Mouse (Mus musculus) layer of hippocampus, adult 8-10 months (tissue): ENCODE results near the gene Clec4g. TPM values are rescaled to one million over a fixed set of nuclear protein-coding genes. Genes with fewer than 3 reads are reported as not detected.

ENCODE experiments used
- DNase-seq, 2 experiments: peaks; one replicate each; pipeline ENCODE4 v3.0.0; 2022; ENCODE audit warnings: low spot score in 2 of 2
- total RNA-seq, 4 experiments: library from RNA; stranded (reverse); gene quantifications; 2 replicates each; pipeline ENCODE4 v1.2.4; 2022

Clec4g gene
- total RNA-seq, 4 experiments from 2014 or later = not detected

GRCm38 (mm10) chr8:3679236-3679635 lies 41.2 kb downstream of the Clec4g start:
- DNase-seq = no peak

DNA sequence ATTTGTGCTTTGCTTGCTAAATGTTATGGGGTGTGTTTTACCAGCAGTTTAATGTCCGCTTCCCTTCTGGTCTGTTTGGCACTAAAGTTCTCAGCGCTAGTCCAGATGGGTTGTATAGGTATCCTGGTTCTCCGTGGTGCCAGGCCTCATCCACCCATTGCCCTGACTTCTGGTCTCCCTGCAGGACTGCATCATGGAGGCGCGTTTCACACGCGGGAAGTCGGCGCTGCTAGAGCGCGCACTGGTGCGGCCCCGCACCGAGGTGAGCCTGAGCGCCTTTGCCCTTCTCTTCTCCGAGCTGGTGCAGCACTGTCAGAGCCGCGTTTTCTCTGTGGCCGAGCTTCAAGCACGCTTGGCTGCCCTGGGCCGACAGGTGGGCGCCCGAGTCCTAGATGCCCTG lies 41.6 kb downstream of the Clec4g start:
- no peak for DNase-seq

DNA sequence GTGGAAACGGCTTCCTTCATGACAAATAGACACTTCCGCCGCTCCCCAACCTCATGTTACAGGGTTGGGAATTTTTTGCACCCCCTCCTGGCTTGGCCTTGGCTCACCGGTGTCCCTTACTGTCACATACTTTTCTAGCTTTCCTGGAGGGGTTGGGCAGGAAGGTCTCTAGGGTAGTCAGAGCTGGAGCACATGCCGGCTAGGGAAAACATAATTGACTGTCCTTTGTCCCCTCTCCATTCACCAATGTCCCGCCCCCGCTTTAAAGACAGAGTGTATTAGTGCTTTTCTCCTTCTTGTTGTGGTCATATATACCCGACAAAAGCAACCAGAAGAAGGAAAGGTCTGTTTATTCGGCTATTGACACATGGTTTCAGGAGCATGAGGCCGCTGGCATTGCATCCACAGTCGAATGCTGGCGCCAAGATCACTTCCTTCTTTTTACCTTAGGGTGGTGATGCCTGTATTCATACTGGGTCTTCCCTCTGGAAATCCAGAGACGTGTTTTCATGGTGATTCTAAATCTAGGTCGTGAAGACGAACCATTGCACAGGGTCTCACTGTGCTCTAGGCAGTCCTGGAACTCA lies 43.4 kb downstream of the Clec4g start:
- no peak for DNase-seq

DNA sequence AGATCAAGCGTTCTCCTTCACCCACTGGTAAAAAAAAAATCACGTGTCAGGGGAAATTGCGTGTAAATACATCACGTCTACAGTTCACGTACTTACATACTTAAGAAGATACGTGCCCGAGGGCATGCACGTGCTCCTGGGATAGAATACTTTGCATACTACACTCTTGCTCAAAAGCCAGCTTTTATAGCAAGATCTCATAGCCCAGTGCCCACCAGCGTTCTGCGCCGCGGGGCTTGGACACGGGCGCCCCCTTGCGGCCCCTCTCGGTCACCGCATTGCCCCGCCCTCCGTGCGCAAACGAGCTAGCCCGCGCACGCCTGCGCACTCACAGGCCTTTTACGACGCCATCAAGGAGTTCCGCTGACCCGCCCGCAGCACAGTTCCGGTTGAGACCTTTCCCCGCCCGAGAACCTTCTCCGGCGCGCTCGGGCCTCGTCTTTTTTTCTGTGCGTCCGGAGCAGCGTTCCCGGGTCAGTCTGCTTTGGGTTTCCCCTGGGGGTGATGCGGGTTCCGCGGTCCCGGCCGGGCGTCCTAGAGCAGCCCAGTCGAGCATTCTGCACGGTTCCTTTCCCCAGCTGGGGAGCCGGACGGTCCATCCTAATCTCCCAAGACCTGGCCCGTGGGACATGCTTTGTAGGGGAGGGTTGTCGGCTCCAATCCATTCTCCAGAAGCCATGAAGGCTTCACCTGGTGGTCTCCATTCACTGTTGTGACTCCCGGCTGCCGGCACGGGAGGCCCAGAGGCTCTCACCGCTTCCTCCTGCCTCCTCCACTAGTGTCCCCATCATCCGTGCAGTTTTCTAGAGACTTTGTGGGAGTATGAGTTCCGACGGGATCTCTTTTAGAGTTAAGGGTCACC lies 44.1 kb downstream of the Clec4g start, which contains the start of gene Trappc5:
Gene Trappc5, plus strand, starts transcription at position 169 of the 862 bp plus-strand sequence.
- peak; percentile 90 to 95 for DNase-seq

DNA sequence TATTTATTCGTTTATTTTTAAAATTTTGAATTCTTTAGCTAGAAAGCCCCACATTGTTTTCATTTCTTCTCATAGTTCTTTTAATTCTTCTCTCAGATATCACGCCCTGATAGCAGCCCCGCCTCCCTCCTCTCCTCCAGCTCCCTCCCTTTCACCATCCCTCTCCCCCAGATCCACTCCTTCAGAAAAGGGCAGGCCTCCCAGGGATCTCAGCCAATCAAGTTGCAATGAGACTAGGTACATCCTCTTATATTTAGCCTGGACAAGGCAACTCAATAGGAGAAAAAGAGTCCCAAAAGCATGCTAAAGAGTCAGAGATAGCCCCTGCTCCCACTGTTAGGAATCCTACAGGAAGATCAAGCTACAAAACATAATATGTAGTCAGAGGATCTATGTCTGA lies 45.8 kb downstream of the Clec4g start:
- DNase-seq = no peak

DNA sequence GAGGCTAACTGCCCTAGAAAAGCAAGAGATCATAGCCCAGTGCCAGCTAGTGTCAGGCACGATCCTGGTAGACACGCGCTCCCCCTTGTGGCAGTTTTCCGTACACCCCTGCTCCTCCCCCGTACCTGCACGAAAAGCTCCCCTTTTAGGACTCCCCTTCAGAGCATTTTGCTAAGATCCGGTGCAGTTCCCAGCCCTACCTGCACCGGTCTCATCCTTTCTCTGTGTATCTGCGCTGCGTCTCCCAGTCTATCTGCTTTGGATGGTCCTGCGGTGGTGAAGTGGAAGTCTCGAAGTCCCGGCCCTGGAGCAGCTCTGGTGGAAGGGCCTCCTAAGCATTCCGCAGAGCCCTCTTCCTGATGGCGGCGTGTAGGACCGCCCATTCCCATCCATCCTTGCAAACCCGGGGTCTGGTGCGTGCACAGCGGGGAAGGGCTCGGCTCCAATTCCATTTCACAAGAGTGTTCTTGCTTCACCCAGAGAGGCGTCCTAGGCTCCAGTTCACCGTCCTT lies 48.4 kb downstream of the Clec4g start, which contains the start of gene Fcor:
Gene Fcor, minus strand, starts transcription at position 383 of the 512 bp plus-strand sequence.
- peak; percentile 86 to 92 for DNase-seq

DNA sequence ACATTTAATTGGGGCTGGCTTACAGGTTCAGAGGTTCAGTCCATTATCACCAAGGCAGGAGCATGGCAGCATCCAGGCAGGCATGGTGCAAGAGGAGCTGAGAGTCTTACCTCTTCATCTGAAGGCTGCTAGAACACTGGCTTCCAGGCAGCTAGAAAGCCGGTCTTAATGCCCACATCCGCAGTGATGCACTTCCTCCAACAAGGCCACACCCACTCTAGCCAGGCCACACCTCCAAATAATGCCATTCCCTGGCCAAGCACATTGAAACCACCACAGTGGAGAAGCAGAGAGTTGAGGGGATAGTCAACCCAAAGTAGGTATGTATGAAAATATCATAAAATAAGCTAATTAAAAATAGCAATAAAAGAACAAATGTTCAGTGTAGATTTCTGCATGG lies 50.1 kb downstream of the Clec4g start:
- no peak for DNase-seq

GRCm38 (mm10) chr8:3665507-3665906 lies 54.9 kb downstream of the Clec4g start, which contains the start of gene Mcemp1:
Mcemp1 (plus strand) TSS chr8:3665754.
- DNase-seq = no peak

DNA sequence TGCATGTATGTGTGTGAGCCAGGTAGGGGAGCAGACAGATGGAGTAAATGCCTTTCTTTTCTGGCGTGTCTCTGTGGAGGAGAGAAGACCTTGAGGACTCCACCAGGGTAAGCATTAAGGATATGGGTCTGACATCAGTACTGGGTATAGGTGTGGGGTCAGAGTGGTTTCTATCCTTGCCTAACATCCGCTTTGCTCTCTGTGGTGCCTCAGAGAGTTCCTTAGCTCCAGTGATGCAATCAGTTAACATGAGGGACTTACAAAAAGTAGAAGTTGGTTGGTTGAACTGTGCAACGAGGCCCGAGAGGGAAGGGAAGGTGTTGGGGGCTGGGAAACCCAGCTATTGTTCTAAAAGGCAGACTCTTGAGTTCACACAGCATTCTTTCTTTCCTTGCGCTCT lies 56.0 kb downstream of the Clec4g start:
- DNase-seq = no peak

DNA sequence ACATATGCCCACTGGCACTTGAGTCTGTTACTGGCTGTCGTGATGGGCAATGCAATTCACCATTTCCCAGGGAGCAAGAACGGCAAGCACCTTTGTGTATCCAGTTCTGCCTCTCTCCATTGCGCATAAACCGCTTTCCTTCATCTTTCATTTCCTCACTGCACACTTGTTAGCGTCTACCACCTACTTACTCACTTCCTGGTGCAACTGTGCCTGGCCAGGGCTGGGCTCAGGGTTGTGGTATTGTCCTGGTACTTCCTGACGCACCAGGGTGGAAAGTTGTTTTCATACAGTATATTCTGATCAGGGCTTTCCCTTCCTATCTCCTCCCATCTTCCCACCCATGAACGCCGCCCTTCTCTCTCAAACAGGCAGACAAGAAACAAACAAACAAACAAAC lies 59.6 kb downstream of the Clec4g start:
- no peak for DNase-seq

Other genes starting within 250 kb of the Clec4g start
- under 1 TPM in 2 of 4 experiments, not detected in 2; 0.49 to 0.52 TPM for gene Tex45, start 249.8 kb downstream of the Clec4g start, total RNA-seq
- 10 to 100 TPM; 27.6 to 32.1 (median 28.0) TPM for gene Zfp358, start 227.5 kb downstream of the Clec4g start, total RNA-seq
- gene Mcoln1, start 220.2 kb downstream of the Clec4g start, total RNA-seq = 10 to 100 TPM; 83.5 to 97.9 (median 89.6) TPM
- gene Pnpla6, start 205.3 kb downstream of the Clec4g start, total RNA-seq = 100 to 1,000 TPM in 1 of 4 experiments, 10 to 100 TPM in 3; 66.7 to 102 (median 88.9) TPM
- under 1 TPM in 1 of 4 experiments, not detected in 3; 0.56 TPM for gene C330021F23Rik, start 152.7 kb downstream of the Clec4g start, total RNA-seq
- gene Camsap3, start 133.4 kb downstream of the Clec4g start, total RNA-seq = 10 to 100 TPM; 31.9 to 34.0 (median 32.6) TPM
- 10 to 100 TPM; 39.1 to 45.9 (median 41.4) TPM for gene Xab2, start 99.3 kb downstream of the Clec4g start, total RNA-seq
- 100 to 1,000 TPM in 1 of 4 experiments, 10 to 100 TPM in 3; 42.2 to 100 (median 80.9) TPM for gene Pet100, start 99.1 kb downstream of the Clec4g start, total RNA-seq
- not detected for gene Pcp2, start 95.1 kb downstream of the Clec4g start, total RNA-seq
- gene Stxbp2, start 89.7 kb downstream of the Clec4g start, total RNA-seq = 10 to 100 TPM; 59.8 to 87.1 (median 69.4) TPM
- gene Retn, start 64.9 kb downstream of the Clec4g start, total RNA-seq = 1 to 10 TPM in 1 of 4 experiments, under 1 TPM in 3; 0.61 to 1.3 (median 0.75) TPM
- gene Mcemp1, start 54.9 kb downstream of the Clec4g start, total RNA-seq = under 1 TPM in 2 of 4 experiments, not detected in 2; 0.25 to 0.31 TPM
- gene Fcor, start 48.3 kb downstream of the Clec4g start, total RNA-seq = 10 to 100 TPM in 3 of 4 experiments, 1 to 10 TPM in 1; 9.9 to 18.1 (median 14.7) TPM
- 10 to 100 TPM; 26.3 to 31.4 (median 28.6) TPM for gene Trappc5, start 44.4 kb downstream of the Clec4g start, total RNA-seq
- gene Fcer2a, start 26.5 kb downstream of the Clec4g start, total RNA-seq = not detected
- gene Cd209a, start 28.3 kb upstream of the Clec4g start, total RNA-seq = 1 to 10 TPM in 1 of 4 experiments, under 1 TPM in 1, not detected in 2; 0.34 to 1.1 TPM
- not detected for gene Cd209e, start 133.7 kb upstream of the Clec4g start, total RNA-seq
- gene Cd209d, start 157.9 kb upstream of the Clec4g start, total RNA-seq = not detected
- gene Cd209b, start 206.2 kb upstream of the Clec4g start, total RNA-seq = 1 to 10 TPM in 1 of 4 experiments, under 1 TPM in 3; 0.33 to 1.2 (median 0.62) TPM
- under 1 TPM in 3 of 4 experiments, not detected in 1; 0.31 to 0.47 (median 0.43) TPM for gene Cd209c, start 234.1 kb upstream of the Clec4g start, total RNA-seq